Mouse (Mus musculus) naive thymus-derived CD4-positive, alpha-beta T cell, adult 2 months (primary cell): ENCODE results near the gene Dexi.

Experiments
- DNase-seq: peaks from one replicate; pipeline ENCODE4 v3.0.0-alpha.2; 2011; ENCODE audit warnings: low read depth

Dexi gene

GRCm38 (mm10) chr16:10454583-10454974 is 88.3 kb downstream of the Dexi start:
- DNase-seq = no peak

GRCm38 (mm10) chr16:10453872-10454582 is 88.8 kb downstream of the Dexi start:
- DNase-seq = no peak
